Mouse (Mus musculus): Measurements from ENCODE around the gene Alkbh1.

Alkbh1 gene

GRCm38 (mm10) chr12:87419974-87420485, 23.8 kb downstream of the Alkbh1 start:
- DNase-seq (ENCODE audit: low read depth, low spot score) = no peak

DNA sequence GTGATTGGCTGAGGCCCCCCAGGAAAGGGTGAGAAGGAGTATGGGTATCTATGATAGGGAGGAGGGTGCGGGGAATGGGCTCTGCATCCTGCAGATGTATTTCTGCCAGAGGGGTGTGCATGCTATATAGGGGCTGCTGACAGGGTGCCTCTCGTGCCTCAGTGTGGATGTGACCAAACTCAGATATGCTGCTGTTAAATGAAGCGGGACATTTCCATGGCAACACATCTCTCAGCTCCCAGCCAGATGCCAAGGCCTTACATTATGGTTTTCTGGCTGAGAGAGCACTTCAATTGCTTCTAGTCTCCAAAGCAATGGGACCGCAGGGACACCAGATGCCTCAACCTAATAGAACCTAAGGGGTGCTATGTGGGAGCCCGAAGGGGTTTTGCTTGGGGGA, 24.9 kb downstream of the Alkbh1 start:
- no peak for DNase-seq (ENCODE audit: low read depth, low spot score)

DNA sequence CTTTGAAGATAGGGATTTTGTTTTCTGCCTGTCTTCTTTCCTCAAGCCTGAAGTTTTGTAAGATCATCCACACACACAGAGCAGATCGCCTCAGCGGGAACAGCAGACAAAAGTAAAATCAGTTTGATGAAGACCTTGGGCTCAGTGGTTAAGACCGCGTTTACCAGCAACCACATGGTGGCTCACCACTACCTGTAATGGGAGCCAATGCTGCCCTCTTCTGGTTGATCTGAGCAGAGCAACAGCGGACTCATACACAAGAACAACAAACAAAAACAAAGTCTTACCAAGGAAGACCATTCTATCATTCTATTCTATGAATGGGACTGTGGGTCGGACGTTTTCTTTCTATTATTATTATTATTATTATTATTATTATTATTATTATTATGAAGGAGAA, 27.1 kb downstream of the Alkbh1 start:
- DNase-seq (ENCODE audit: low read depth, low spot score) = peak; percentile 74

DNA sequence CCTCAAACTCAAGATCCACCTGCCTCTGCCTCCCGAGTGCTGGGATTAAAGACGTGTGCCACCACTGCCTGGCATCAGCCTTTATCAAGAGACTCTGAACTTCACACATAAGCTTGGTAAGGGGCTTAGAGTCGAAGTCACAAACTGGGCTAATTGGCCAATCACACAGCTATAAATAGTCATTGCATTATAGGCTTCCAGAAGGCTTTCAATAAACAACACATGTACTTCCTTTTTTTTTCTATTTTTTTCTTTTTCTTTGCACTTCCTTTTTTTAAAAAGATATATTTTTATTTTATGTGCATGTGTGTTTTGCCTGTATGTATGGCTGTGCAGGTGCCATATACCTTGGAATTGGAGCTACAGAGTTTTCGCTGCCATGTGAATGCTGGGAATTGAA, 28.5 kb downstream of the Alkbh1 start:
- no peak for DNase-seq (ENCODE audit: low read depth, low spot score)

- DNase-seq (ENCODE audit: low read depth, low spot score) = peak; percentile 80
These were observed 30.5 kb downstream of the Alkbh1 start for GRCm38 (mm10) chr12:87413179-87413790.

DNA sequence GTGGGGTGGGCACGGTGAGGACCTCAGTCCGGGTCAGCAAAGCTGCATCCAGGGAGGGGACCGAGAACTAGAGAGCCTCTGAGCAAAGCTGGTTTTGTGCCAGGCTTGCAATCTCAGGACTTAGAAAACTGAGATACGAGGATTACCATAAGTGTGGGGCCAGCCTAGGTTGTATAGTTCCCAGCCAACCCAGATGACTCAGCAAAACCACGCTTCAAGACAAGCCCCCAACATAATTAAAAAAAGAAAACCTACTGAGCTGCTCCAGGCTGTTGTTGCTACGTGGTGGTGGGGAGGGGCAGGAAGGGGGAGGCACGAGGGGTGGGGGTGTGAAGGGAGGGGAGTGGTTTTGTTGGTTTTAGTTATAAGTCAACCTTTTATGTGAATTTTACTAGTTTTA, 32.8 kb downstream of the Alkbh1 start:
- DNase-seq (ENCODE audit: low read depth, low spot score) = peak; percentile 68

GRCm38 (mm10) chr12:87409123-87409522, 34.7 kb downstream of the Alkbh1 start:
- peak; percentile 57 for DNase-seq (ENCODE audit: low read depth, low spot score)

- peak; percentile 87 for DNase-seq (ENCODE audit: low read depth, low spot score)
These were observed 35.8 kb downstream of the Alkbh1 start for GRCm38 (mm10) chr12:87407869-87408605.

DNA sequence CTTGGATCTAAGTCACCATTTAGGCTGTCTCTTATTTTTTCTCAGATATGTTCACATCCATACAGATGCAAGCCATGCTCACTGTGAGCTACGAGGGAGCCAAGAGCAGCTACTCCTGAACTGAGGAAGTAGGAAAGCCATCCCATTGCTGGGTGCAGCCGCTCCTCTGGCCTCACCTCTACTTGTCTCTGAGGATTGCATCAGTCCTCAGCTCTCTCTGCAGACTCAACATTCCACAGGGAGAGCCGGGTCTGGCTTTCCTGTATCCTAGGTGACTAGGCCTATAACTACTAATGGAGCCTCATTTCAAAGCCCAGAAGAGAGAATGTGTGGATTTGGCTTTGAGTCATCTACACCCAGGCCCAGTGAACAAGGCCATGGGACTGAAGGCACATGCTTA, 38.1 kb downstream of the Alkbh1 start:
- peak; percentile 65 for DNase-seq (ENCODE audit: low read depth, low spot score)

- no peak for DNase-seq (ENCODE audit: low read depth, low spot score)
These were observed 38.7 kb downstream of the Alkbh1 start for GRCm38 (mm10) chr12:87405165-87405564.

- DNase-seq (ENCODE audit: low read depth, low spot score) = peak; percentile 46
These were observed 41.9 kb downstream of the Alkbh1 start for GRCm38 (mm10) chr12:87401883-87402282.

- no peak for DNase-seq (ENCODE audit: low read depth, low spot score)
These were observed 44.5 kb downstream of the Alkbh1 start for GRCm38 (mm10) chr12:87399119-87399819.

DNA sequence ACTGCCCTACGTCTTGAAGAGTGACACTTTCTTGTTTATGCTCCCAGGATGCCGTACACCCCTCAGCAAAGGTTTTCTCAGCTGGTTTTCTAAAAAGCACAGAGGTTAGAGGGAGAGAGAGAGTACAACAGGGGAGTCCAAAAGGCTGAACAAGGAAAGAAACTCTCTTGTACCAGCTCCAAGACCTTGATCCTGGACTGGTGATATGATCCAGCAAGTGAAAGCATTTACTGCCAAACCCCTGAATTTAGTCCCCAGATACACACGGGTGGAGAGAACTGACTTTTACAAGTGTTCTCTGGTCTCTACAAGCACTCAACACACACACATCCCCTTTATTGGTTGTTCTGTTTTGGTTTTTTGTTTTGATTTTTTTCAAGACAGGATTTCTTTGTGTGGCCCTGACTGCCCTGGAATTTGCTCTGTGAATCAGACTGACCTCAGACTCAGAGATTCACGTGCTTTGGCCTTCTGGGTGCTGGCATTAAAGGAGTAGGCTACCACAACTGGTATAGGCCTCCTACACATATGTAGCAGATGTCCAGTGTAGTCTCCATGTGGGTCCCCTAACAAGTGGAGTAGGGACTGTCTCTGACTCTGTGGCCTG, 45.9 kb downstream of the Alkbh1 start:
- peak; percentile 53 for DNase-seq (ENCODE audit: low read depth, low spot score)

DNA sequence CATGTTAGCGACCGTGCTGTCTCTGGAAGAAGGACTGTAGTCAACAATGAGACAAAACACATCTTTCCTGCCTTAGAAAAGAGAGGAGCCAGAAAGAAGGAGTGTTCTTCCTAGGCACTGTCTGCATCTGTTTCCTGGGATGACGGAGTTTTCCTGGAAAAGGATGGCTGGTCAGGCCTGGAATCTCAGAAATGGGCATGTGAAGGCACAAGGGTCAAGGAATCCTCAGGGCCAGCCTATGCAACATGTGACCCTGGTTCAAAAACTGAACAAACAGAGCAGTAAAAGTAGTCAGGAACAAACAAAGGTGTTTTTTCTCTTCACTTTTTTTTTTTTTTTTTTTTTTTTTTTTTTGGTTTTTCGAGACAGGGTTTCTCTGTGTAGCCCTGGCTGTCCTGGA, 46.7 kb downstream of the Alkbh1 start:
- no peak for DNase-seq (ENCODE audit: low read depth, low spot score)

- no peak for DNase-seq (ENCODE audit: low read depth, low spot score)
These were observed 49.5 kb downstream of the Alkbh1 start for GRCm38 (mm10) chr12:87394316-87394715.

GRCm38 (mm10) chr12:87393447-87394145, 50.2 kb downstream of the Alkbh1 start:
- DNase-seq (ENCODE audit: low read depth, low spot score) = no peak

GRCm38 (mm10) chr12:87391355-87391754, 52.5 kb downstream of the Alkbh1 start:
- no peak for DNase-seq (ENCODE audit: low read depth, low spot score)

DNA sequence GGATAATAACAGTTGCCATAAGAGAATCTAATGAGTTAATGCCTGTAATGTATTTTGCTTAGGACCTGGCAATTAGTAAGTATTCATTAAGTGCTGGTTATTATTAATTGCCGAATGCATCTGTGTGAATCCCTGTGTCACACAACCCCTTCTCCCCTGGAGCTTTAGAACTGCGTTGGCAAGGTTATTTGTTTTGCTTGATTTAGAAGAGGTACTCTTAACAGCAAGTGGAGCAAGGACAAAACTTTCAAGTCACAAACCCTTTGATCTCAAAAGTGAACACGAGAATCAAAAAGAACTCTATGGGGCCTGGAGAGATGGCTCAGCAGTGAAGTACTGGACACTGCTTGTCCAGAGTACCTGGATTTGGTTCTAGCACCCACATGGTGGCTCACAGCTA, 54.6 kb downstream of the Alkbh1 start:
- DNase-seq (ENCODE audit: low read depth, low spot score) = no peak

GRCm38 (mm10) chr12:87388122-87388774, 55.6 kb downstream of the Alkbh1 start, which contains the start of gene Sptlc2:
Gene Sptlc2, minus strand, starts transcription at chr12:87388355.
- DNase-seq (ENCODE audit: low read depth, low spot score) = peak; percentile 100

GRCm38 (mm10) chr12:87387171-87388121, 56.4 kb downstream of the Alkbh1 start:
- peak; percentile 56 for DNase-seq (ENCODE audit: low read depth, low spot score)
